Mouse (Mus musculus) lung, postnatal 0 days (tissue): Measurements from ENCODE around the gene Gm45711.

Experiments used
- CTCF ChIP-seq: IDR thresholded peaks from 2 replicates; pipeline ENCODE4 v1.5.1; 2016; ENCODE audit warnings: antibody characterized with exemption, mild to moderate bottlenecking
- EP300 ChIP-seq: IDR thresholded peaks from 2 replicates; pipeline ENCODE4 v1.6.1; 2016; ENCODE audit warnings: antibody characterized with exemption, mild to moderate bottlenecking, control low read depth

- TF ChIP-seq CTCF (no peak), EP300 (no peak)
Observed at GRCm38 (mm10) chr8:104348971-104349370, 39.1 kb upstream of the Gm45711 start.
